Mouse (Mus musculus) olfactory bulb, adult 2 months (tissue): Measurements from ENCODE around the gene Plekhj1.

Experiments used
- CTCF ChIP-seq: fragments of 200-500 bp; IDR thresholded peaks from 2 replicates; pipeline ENCODE4 v1.5.1; 2012; ENCODE audit warnings: low read depth, mild to moderate bottlenecking, low read length, moderate library complexity; ENCODE audit not compliant: insufficient read depth
- POLR2A ChIP-seq: fragments of 200-500 bp; IDR thresholded peaks from 2 replicates; pipeline ENCODE4 v1.6.1; 2012; ENCODE audit warnings: mild to moderate bottlenecking, low read depth, low read length, moderate library complexity; ENCODE audit not compliant: insufficient read depth

DNA sequence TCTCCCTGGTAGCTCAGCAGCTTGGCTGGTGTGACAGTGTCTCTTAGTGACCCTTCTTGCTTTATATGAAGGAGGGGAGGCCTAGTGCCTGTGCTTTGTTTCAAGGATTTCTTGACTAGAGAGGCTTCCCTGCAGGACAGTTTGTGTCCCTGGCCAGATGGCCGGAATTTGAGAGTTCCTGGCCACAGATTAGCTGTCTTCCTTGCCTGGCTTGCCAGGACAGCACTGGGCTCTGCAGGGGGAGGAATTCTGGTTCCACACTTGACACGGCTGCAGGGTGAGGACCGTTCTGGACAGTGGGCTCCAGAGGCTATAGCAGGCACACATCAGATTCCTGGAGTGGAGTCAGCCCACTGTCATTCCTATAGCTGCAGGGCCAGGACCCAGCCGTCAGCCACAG is 22.7 kb downstream of the Plekhj1 start:
- TF ChIP-seq CTCF (no peak), POLR2A (no peak)
